Mouse (Mus musculus): Measurements from ENCODE around the gene Snap23. TPM values are rescaled to one million over a fixed set of nuclear protein-coding genes. Genes with fewer than 3 reads are reported as not detected.
A peak's percentile ranks its signal among the peaks of the same experiment; 100 is the strongest.

Snap23 gene
- polyA plus RNA-seq (2012; rRNA removed): 12.6 and 19.0 TPM in 2 replicates

DNA sequence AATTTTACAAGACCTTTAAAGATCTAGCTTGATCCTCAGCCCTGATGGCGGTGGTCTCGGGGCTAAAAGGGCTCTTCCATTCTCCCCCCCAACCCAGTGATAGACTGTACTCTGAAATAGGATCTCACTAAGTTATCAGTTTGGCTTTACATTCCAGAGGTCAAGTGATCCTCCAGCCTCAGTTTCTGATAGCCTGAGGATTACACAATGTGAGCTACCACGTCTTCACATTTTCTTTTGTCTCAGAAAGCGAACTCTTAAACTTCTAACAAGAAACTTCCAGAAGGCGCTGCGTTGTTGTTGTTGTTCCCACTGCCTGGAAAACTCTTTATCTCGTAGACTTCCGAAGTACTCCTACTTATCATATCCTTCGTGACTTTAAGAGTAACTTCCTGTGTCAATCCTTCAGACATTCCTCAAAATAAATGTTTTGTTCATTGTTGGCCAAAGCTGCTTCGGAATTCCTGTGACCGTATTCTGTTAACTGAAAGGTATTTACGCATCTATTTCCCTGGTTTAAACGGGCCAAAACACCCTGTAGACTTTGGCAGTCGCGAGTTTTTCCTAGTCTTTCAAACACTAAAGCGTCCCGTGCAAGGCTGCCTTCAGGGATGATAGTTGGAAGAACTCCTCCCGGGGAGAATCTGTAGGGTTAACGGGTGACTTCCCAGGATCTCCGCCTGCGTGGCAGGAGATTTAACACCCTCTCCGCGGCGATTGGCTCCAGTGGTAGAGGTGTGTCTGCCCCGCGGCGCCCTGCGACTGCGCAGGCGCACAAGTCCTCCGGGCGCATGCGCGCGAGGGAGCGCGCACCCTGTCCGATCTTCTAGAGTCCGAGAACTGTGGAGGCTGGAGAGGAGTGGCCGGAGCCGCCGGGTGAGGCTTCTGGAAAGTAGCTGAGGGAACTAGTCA, at the start of gene Snap23:
Gene Snap23, plus strand, starts transcription at position 786 of the 912 bp plus-strand sequence.
- peak within 1 kb of the TSS; percentile 98 for H3K27ac ChIP-seq (ENCODE audit: insufficient read depth, low read depth, low read length)
- peaks cover 15% of the 10 kb centered on the region; the same call in 1 of the 2 replicates for H3K4me1 ChIP-seq (ENCODE audit: control insufficient read depth, insufficient read depth, low read length)
- no peaks in the 10 kb centered on the region for H3K27me3 ChIP-seq (replicated peaks; ENCODE audit: control insufficient read depth, insufficient read depth, low read length)
- DNase-seq: peak; percentile 99
- H3K4me3 ChIP-seq (ENCODE audit: insufficient read depth, low read depth, low read length): peak within 1 kb of the TSS; percentile 93
- no peak for TF ChIP-seq CTCF (conservative IDR thresholded peaks at IDR 0.05; ENCODE audit: insufficient read depth, insufficient read length, low read depth, low read length)
- TF ChIP-seq POLR2A (IDR thresholded peaks at IDR 0.05; ENCODE audit: low read depth, low read length): no peak
- 1% methylated on average over 42 of the region's 42 CpGs for WGBS
- H3K36me3 ChIP-seq (ENCODE audit: control insufficient read depth, insufficient read depth, low read length): no peaks in the 10 kb centered on the region

DNA sequence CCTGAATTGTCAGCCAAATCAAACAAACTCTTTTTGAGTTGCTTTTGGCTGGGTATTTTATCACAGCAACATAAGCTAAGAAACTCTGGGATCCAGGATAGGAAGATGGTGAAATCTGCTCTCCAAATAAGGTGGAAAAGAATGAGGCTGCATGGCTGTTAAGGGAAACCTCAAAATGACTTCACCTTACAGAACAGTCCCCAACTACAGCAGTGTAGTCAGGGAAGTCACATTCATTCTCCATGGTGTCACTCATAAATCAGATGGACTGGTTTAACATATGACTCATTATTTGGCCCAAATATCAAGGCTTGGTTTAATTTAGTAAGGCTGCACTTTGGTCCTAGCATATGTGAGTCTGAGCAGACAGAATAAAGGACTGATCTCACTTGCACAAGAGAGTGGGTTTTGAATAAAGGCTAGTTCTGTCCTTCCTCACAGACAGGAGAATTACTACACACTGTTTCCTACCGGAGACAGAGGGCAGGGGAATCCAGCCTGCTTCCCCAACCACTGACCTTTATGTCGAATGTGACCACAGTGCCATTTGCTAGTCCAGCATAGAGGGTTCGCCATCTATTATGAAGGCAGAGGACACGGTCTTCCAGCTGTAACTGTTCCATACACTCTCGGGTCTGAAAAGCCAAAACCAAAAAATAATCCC, 48.8 kb upstream of the Snap23 start:
- Histone ChIP-seq H3K36me3 (ENCODE audit: control insufficient read depth, insufficient read depth, low read length) (peaks cover 24% of the 10 kb centered on the region), H3K4me1 (ENCODE audit: control insufficient read depth, insufficient read depth, low read length) (no peaks in the 10 kb centered on the region; the same call in 1 of the 2 replicates), H3K27ac (ENCODE audit: insufficient read depth, low read depth, low read length) (no peak overlapping the region), H3K27me3 (replicated peaks; ENCODE audit: control insufficient read depth, insufficient read depth, low read length) (no peaks in the 10 kb centered on the region), H3K4me3 (ENCODE audit: insufficient read depth, low read depth, low read length) (no peak overlapping the region)
- 80% methylated on average over 5 of the region's 5 CpGs for WGBS
- no peak for TF ChIP-seq CTCF (conservative IDR thresholded peaks at IDR 0.05; ENCODE audit: insufficient read depth, insufficient read length, low read depth, low read length)
- TF ChIP-seq POLR2A (IDR thresholded peaks at IDR 0.05; ENCODE audit: low read depth, low read length): no peak
- no peak for DNase-seq

DNA sequence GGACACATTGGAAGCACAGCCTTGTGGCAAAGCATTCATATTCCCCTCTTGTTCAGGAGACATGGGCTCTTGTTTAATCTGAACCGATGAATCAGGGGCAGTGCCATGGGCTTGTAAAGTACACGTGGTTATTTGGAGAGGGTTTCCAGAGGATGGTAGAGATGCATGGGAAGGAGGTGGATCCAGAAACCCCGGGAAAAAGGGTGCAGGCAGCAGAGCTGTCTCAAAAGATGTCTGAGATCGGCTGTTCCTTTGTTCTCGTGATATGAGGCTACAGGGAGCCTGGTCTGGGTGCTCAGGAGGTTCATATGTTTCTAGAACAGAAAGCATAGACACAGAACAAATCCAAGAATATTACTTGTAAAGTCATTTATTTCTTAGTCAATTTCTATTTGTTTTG, 40.7 kb upstream of the Snap23 start:
- 94% methylated on average over 5 of the region's 5 CpGs for WGBS
- Histone ChIP-seq H3K27me3 (replicated peaks; ENCODE audit: control insufficient read depth, insufficient read depth, low read length) (no peaks in the 10 kb centered on the region), H3K36me3 (ENCODE audit: control insufficient read depth, insufficient read depth, low read length) (peaks cover 24% of the 10 kb centered on the region), H3K27ac (ENCODE audit: insufficient read depth, low read depth, low read length) (no peak overlapping the region), H3K4me3 (ENCODE audit: insufficient read depth, low read depth, low read length) (no peak overlapping the region), H3K4me1 (ENCODE audit: control insufficient read depth, insufficient read depth, low read length) (no peaks in the 10 kb centered on the region)
- TF ChIP-seq POLR2A (IDR thresholded peaks at IDR 0.05; ENCODE audit: low read depth, low read length): no peak
- TF ChIP-seq CTCF (conservative IDR thresholded peaks at IDR 0.05; ENCODE audit: insufficient read depth, insufficient read length, low read depth, low read length): no peak
- DNase-seq: no peak

DNA sequence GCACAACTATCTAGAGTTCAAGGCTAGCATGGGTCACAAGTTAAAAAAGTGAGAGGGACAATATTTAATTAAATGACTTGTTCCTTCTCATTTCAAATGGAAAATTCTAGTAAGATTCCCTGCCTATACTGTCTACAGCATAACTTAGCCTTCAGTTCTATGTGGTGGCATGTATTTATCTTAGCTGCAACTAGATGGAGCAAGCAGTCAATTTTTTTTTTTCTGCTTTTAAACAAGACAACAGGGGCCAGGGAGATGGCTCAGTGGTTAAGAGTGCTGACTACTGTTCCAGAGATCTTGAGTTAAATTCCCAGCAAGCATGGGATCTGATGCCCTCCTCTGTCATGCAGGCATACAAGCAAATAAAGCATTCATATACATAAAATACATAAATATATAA, 37.9 kb upstream of the Snap23 start:
- no peak overlapping the region for H3K27ac ChIP-seq (ENCODE audit: insufficient read depth, low read depth, low read length)
- H3K4me3 ChIP-seq (ENCODE audit: insufficient read depth, low read depth, low read length): no peak overlapping the region
- H3K36me3 ChIP-seq (ENCODE audit: control insufficient read depth, insufficient read depth, low read length): peaks cover 14% of the 10 kb centered on the region
- H3K27me3 ChIP-seq (replicated peaks; ENCODE audit: control insufficient read depth, insufficient read depth, low read length): no peaks in the 10 kb centered on the region
- H3K4me1 ChIP-seq (ENCODE audit: control insufficient read depth, insufficient read depth, low read length): no peaks in the 10 kb centered on the region
- no peak for DNase-seq
- TF ChIP-seq POLR2A (IDR thresholded peaks at IDR 0.05; ENCODE audit: low read depth, low read length): no peak
- TF ChIP-seq CTCF (conservative IDR thresholded peaks at IDR 0.05; ENCODE audit: insufficient read depth, insufficient read length, low read depth, low read length): no peak

DNA sequence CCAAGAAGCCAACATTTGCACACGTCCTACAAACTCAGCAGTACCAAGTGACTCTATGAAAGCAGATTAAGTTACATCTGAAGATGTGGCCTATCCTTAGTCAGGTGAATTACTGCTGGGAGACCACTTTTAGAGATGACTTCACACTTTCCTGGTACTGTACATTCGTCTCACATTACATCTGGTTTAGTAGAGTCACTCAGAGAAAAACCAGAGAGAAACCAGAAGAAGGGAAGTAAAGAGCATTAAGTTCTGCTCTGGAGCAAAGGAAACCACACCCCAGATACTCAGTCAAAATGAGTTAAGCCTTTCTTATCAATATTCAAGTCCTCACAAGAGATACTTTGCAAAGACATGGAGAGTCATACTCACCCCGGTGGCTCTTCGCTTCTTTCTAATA, 36.2 kb upstream of the Snap23 start:
- DNase-seq: no peak
- 86% methylated on average over 4 of the region's 4 CpGs for WGBS
- H3K4me3 ChIP-seq (ENCODE audit: insufficient read depth, low read depth, low read length): no peak overlapping the region
- peaks cover 8% of the 10 kb centered on the region for H3K36me3 ChIP-seq (ENCODE audit: control insufficient read depth, insufficient read depth, low read length)
- no peaks in the 10 kb centered on the region for H3K4me1 ChIP-seq (ENCODE audit: control insufficient read depth, insufficient read depth, low read length)
- no peak overlapping the region for H3K27ac ChIP-seq (ENCODE audit: insufficient read depth, low read depth, low read length)
- H3K27me3 ChIP-seq (replicated peaks; ENCODE audit: control insufficient read depth, insufficient read depth, low read length): no peaks in the 10 kb centered on the region
- no peak for TF ChIP-seq CTCF (conservative IDR thresholded peaks at IDR 0.05; ENCODE audit: insufficient read depth, insufficient read length, low read depth, low read length)
- TF ChIP-seq POLR2A (IDR thresholded peaks at IDR 0.05; ENCODE audit: low read depth, low read length): no peak

DNA sequence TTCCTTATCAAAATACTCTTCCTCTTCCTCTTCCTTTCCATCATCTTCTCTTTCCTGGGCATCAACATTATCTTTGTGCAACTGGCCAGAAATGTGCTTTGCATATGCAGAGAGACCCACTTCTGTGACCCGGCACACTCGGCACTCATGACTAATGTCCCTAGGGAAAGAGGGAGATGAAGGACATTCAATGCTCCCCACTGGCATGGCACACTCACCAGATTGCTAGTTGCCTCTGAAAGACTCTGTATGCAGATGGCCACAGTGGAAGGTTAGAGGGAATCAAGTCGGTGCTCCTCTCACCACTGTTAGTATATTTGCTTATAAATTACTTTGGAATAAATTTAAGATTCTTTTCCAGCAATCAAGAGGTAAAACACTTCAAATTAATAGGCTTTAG, 28.1 kb upstream of the Snap23 start:
- Histone ChIP-seq H3K27ac (ENCODE audit: insufficient read depth, low read depth, low read length) (peak overlapping the region; percentile 78), H3K36me3 (ENCODE audit: control insufficient read depth, insufficient read depth, low read length) (peaks cover 2% of the 10 kb centered on the region; the same call in 1 of the 2 replicates), H3K4me1 (ENCODE audit: control insufficient read depth, insufficient read depth, low read length) (peaks cover 11% of the 10 kb centered on the region), H3K4me3 (ENCODE audit: insufficient read depth, low read depth, low read length) (no peak overlapping the region), H3K27me3 (replicated peaks; ENCODE audit: control insufficient read depth, insufficient read depth, low read length) (no peaks in the 10 kb centered on the region)
- DNase-seq: peak; percentile 17
- WGBS: 54% methylated on average over 3 of the region's 3 CpGs
- TF ChIP-seq POLR2A (IDR thresholded peaks at IDR 0.05; ENCODE audit: low read depth, low read length) (no peak), CTCF (conservative IDR thresholded peaks at IDR 0.05; ENCODE audit: insufficient read depth, insufficient read length, low read depth, low read length) (no peak)

DNA sequence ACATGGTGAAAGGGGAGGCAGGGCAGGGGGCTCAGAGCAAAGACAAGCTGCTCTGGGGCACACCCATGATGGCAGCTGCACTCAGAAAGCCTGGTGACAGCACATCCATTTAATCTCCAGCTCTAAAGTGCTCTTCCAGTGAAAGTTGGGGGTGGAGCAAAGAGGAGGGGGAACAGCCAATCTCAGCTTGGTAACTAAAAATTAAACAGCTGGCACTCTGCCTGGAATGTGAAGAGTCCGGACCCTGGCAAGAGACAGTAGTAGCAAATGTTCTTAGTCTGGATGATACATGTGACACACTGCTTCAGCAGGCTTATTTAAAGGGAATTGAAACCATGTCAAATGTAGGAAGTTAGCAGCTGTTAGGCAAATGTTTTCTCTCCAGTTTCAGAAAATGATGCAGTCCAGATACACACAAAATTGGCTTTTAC, 27.7 kb upstream of the Snap23 start:
- 0% methylated on average over 1 of the region's 1 CpGs for WGBS
- Histone ChIP-seq H3K27me3 (replicated peaks; ENCODE audit: control insufficient read depth, insufficient read depth, low read length) (no peaks in the 10 kb centered on the region), H3K4me3 (ENCODE audit: insufficient read depth, low read depth, low read length) (no peak overlapping the region), H3K36me3 (ENCODE audit: control insufficient read depth, insufficient read depth, low read length) (0 out of 2 replicates have a peak, but pooled peaks cover under 1% of the 10 kb centered on the region), H3K4me1 (ENCODE audit: control insufficient read depth, insufficient read depth, low read length) (peaks cover 11% of the 10 kb centered on the region), H3K27ac (ENCODE audit: insufficient read depth, low read depth, low read length) (peak overlapping the region; percentile 78)
- TF ChIP-seq POLR2A (IDR thresholded peaks at IDR 0.05; ENCODE audit: low read depth, low read length): no peak
- TF ChIP-seq CTCF (conservative IDR thresholded peaks at IDR 0.05; ENCODE audit: insufficient read depth, insufficient read length, low read depth, low read length): no peak
- DNase-seq: peak; percentile 97

Data from kidney, adult 2 months (tissue).